Comparison of ENCODE assay signal across 9 mouse cellular contexts in the genomic region with DNA sequence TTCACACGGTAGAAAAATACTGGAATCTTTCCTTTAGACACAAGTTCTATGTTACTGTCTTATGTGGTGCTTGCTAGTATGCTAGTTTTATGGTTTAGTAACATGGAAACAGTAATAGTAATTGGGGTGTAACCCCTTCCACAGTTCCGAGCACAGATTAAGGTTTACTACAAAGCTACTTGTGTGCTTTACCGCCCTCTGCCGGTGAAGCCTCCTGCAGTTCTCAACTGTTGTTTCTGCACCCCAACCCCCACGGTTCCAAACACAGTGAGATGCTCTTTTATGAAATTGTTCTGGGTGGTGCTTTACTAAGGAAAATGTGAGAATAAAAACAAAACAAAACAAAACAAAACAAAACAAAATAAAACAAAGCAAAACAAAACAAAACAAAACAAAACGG.
DNase-seq lines count a peak whose midpoint lies in the region; ATAC-seq and TF ChIP-seq lines count a peak whose summit lies in the region.
"Had no signal": no experiment of that assay in that cellular context is flagged by ENCODE, and none has a peak within 500 bp of the region (broad histone marks: within the 10 kb centered on the region; RNA-seq: fewer than 3 reads in every experiment).

No protein-coding gene starts in this region.

- H3K36me3 ChIP-seq in kidney, adult 2 months (ENCODE audit: control insufficient read depth, insufficient read depth, low read length): no peaks in the 10 kb centered on the region
- no peaks in the 10 kb centered on the region for H3K36me3 ChIP-seq in kidney, embryonic 16.5 days (ENCODE audit: insufficient read depth, low read length)
- H3K36me3 ChIP-seq in E14TG2a.4 (ENCODE audit: insufficient read depth, low read length): no peaks in the 10 kb centered on the region
- no peaks in the 10 kb centered on the region for H3K36me3 ChIP-seq in embryonic facial prominence, embryonic 10.5 days (replicated peaks)
- no peaks in the 10 kb centered on the region for H3K36me3 ChIP-seq in forebrain, embryonic 16.5 days (ENCODE audit: control insufficient read depth, insufficient read depth)
- no peaks in the 10 kb centered on the region for H3K36me3 ChIP-seq in intestine, embryonic 15.5 days
- H3K36me3 ChIP-seq: limb, embryonic 15.5 days had no signal

- no peak overlapping the region for H3K4me3 ChIP-seq in kidney, adult 2 months (ENCODE audit: insufficient read depth, low read depth, low read length)
- H3K4me3 ChIP-seq in kidney, embryonic 16.5 days (ENCODE audit: low read length): no peak overlapping the region
- H3K4me3 ChIP-seq in E14TG2a.4 (replicated peaks; ENCODE audit: low read length): no peak overlapping the region
- H3K4me3 ChIP-seq in embryonic facial prominence, embryonic 10.5 days: no peak overlapping the region
- H3K4me3 ChIP-seq in forebrain, embryonic 16.5 days (replicated peaks; ENCODE audit: low read length): no peak overlapping the region
- H3K4me3 ChIP-seq in intestine, embryonic 15.5 days (replicated peaks): no peak overlapping the region
- H3K4me3 ChIP-seq: limb, embryonic 15.5 days had no signal

- 50% methylated on average over 6 of the region's 6 CpGs for WGBS in kidney, adult 2 months
- WGBS in kidney, embryonic 16.5 days: 44% methylated on average over 6 of the region's 6 CpGs
- 51% methylated on average over 6 of the region's 6 CpGs for WGBS in embryonic facial prominence, embryonic 10.5 days
- WGBS in forebrain, embryonic 16.5 days: 55% methylated on average over 6 of the region's 6 CpGs
- 55% methylated on average over 6 of the region's 6 CpGs for WGBS in intestine, embryonic 15.5 days

- TF ChIP-seq POLR2A in kidney, adult 2 months (IDR thresholded peaks at IDR 0.05; ENCODE audit: low read depth, low read length): no peak

- H3K9ac ChIP-seq in kidney, embryonic 16.5 days (replicated peaks; ENCODE audit: low read length): no peak overlapping the region
- no peak overlapping the region for H3K9ac ChIP-seq in forebrain, embryonic 16.5 days (replicated peaks; ENCODE audit: low read depth, low read length)
- H3K9ac ChIP-seq in intestine, embryonic 15.5 days: no peak overlapping the region
- H3K9ac ChIP-seq: limb, embryonic 15.5 days had no signal

- TF ChIP-seq CTCF in kidney, adult 2 months (conservative IDR thresholded peaks at IDR 0.05; ENCODE audit: insufficient read depth, insufficient read length, low read depth, low read length): peak; percentile 46
- TF ChIP-seq CTCF in E14TG2a.4 (conservative IDR thresholded peaks at IDR 0.05; ENCODE audit: low read length): peak; percentile 53

- no peak overlapping the region for H3K4me2 ChIP-seq in kidney, embryonic 16.5 days (replicated peaks; ENCODE audit: low read depth, low read length)
- no peak overlapping the region for H3K4me2 ChIP-seq in forebrain, embryonic 16.5 days (ENCODE audit: low read length)
- no peak overlapping the region for H3K4me2 ChIP-seq in intestine, embryonic 15.5 days (replicated peaks)
- H3K4me2 ChIP-seq: limb, embryonic 15.5 days had no signal

- no peak for ATAC-seq in kidney, embryonic 16.5 days (ENCODE audit: low FRiP score, low TSS enrichment)
- ATAC-seq in forebrain, embryonic 16.5 days: no peak
- no peak for ATAC-seq in intestine, embryonic 15.5 days

- H3K27ac ChIP-seq in kidney, adult 2 months (ENCODE audit: insufficient read depth, low read depth, low read length): no peak overlapping the region
- no peak overlapping the region for H3K27ac ChIP-seq in kidney, embryonic 16.5 days (ENCODE audit: low read length)
- no peak overlapping the region for H3K27ac ChIP-seq in embryonic facial prominence, embryonic 10.5 days (replicated peaks)
- H3K27ac ChIP-seq in forebrain, embryonic 16.5 days (ENCODE audit: low read length): no peak overlapping the region
- H3K27ac ChIP-seq in intestine, embryonic 15.5 days: no peak overlapping the region
- H3K27ac ChIP-seq: limb, embryonic 15.5 days had no signal

- DNase-seq in kidney, adult 2 months: peak; percentile 29
- DNase-seq in A20 (ENCODE audit: low read depth, low spot score): peak; percentile 62
- DNase-seq in embryonic facial prominence, embryonic 10.5 days (ENCODE audit: low spot score): peak; percentile 32
- peak; percentile 42 for DNase-seq in naive thymus-derived CD4-positive, alpha-beta T cell, adult 2 months (ENCODE audit: low read depth)

- no peaks in the 10 kb centered on the region for H3K9me3 ChIP-seq in kidney, embryonic 16.5 days (ENCODE audit: low read length)
- H3K9me3 ChIP-seq in E14TG2a.4 (ENCODE audit: low read length): peaks cover 7% of the 10 kb centered on the region
- H3K9me3 ChIP-seq in embryonic facial prominence, embryonic 10.5 days: no peaks in the 10 kb centered on the region
- H3K9me3 ChIP-seq in forebrain, embryonic 16.5 days (ENCODE audit: control insufficient read depth, low read length): no peaks in the 10 kb centered on the region
- H3K9me3 ChIP-seq in intestine, embryonic 15.5 days: no peaks in the 10 kb centered on the region
- H3K9me3 ChIP-seq: limb, embryonic 15.5 days had no signal

- H3K27me3 ChIP-seq in kidney, adult 2 months (replicated peaks; ENCODE audit: control insufficient read depth, insufficient read depth, low read length): no peaks in the 10 kb centered on the region
- no peaks in the 10 kb centered on the region for H3K27me3 ChIP-seq in kidney, embryonic 16.5 days (ENCODE audit: insufficient read depth, low read length)
- peaks cover 8% of the 10 kb centered on the region for H3K27me3 ChIP-seq in E14TG2a.4 (ENCODE audit: insufficient read depth, low read length)
- no peaks in the 10 kb centered on the region for H3K27me3 ChIP-seq in embryonic facial prominence, embryonic 10.5 days (replicated peaks; ENCODE audit: low read depth, poor library complexity, severe bottlenecking)
- no peaks in the 10 kb centered on the region for H3K27me3 ChIP-seq in forebrain, embryonic 16.5 days (replicated peaks; ENCODE audit: control insufficient read depth, insufficient read depth, low read length)
- H3K27me3 ChIP-seq in intestine, embryonic 15.5 days (replicated peaks): no peaks in the 10 kb centered on the region
- H3K27me3 ChIP-seq: limb, embryonic 15.5 days had no signal

- H3K4me1 ChIP-seq in kidney, adult 2 months (ENCODE audit: control insufficient read depth, insufficient read depth, low read length): no peaks in the 10 kb centered on the region
- H3K4me1 ChIP-seq in kidney, embryonic 16.5 days (ENCODE audit: insufficient read depth, low read length): peaks cover 14% of the 10 kb centered on the region
- H3K4me1 ChIP-seq in E14TG2a.4 (replicated peaks; ENCODE audit: low read depth, low read length): no peaks in the 10 kb centered on the region
- H3K4me1 ChIP-seq in embryonic facial prominence, embryonic 10.5 days: peaks cover 53% of the 10 kb centered on the region
- peaks cover 6% of the 10 kb centered on the region; the same call in 1 of the 2 replicates for H3K4me1 ChIP-seq in forebrain, embryonic 16.5 days (replicated peaks; ENCODE audit: control insufficient read depth, insufficient read depth, low read length)
- no peaks in the 10 kb centered on the region for H3K4me1 ChIP-seq in intestine, embryonic 15.5 days (replicated peaks)
